Mouse (Mus musculus) MEL (cell line): ENCODE measurements around the gene Pacs1. TPM values are rescaled to one million over a fixed set of nuclear protein-coding genes. Genes with fewer than 3 reads are reported as not detected.

Experiments
- DNase-seq: peaks from one replicate; pipeline ENCODE4 v3.0.0; 2011; ENCODE audit warnings: low read depth, low spot score
- H3K27ac ChIP-seq: 2 replicates; pipeline ENCODE4 v1.5.1; 2012; ENCODE audit warnings: low read depth, mild to moderate bottlenecking, control low read depth, low read length, moderate library complexity; ENCODE audit not compliant: control insufficient read depth
- H3K27me3 ChIP-seq, 2 experiments: fragments of 150-350 bp in 1 of 2; sonication (generic) in 1 of 2; 2 replicates each; pipeline ENCODE4 v1.6.1; 2012; ENCODE audit warnings: low read length in 2 of 2, mild to moderate bottlenecking in 2 of 2, improper control_type of control experiment in 1 of 2, moderate library complexity in 1 of 2; ENCODE audit not compliant: insufficient read depth in 2 of 2, control insufficient read depth in 1 of 2
- H3K36me3 ChIP-seq, 2 experiments: 2 replicates each; pipeline ENCODE4 v1.6.1; 2012 to 2014; ENCODE audit warnings: low read length in 2 of 2, improper control_type of control experiment in 1 of 2, inconsistent platforms in 1 of 2, mild to moderate bottlenecking in 1 of 2; ENCODE audit not compliant: insufficient read depth in 2 of 2, control insufficient read depth in 1 of 2
- H3K4me1 ChIP-seq, 2 experiments: fragments of 150-350 bp in 1 of 2; sonication (generic) in 1 of 2; 2 replicates each; pipeline ENCODE4 v1.6.1; 2012; ENCODE audit warnings: low read length in 2 of 2, improper control_type of control experiment in 1 of 2, mild to moderate bottlenecking in 1 of 2; ENCODE audit not compliant: insufficient read depth in 2 of 2, control insufficient read depth in 1 of 2
- H3K4me3 ChIP-seq, 2 experiments: fragments of 150-350 bp in 1 of 2; sonication (generic) in 1 of 2; 2 replicates each; pipeline ENCODE4 v1.5.1; 2012; ENCODE audit warnings: low read depth in 2 of 2, low read length in 2 of 2, mild to moderate bottlenecking in 2 of 2, moderate library complexity in 2 of 2, control low read depth in 1 of 2, improper control_type of control experiment in 1 of 2; ENCODE audit not compliant: control insufficient read depth in 1 of 2, insufficient read depth in 1 of 2
- H3K79me2 ChIP-seq: 2 replicates; pipeline ENCODE4 v1.6.1; 2012; ENCODE audit warnings: mild to moderate bottlenecking, low read length, moderate library complexity; ENCODE audit not compliant: control insufficient read depth, poor library complexity, insufficient read depth
- H3K9ac ChIP-seq: 2 replicates; pipeline ENCODE4 v1.6.1; 2012; ENCODE audit warnings: low read depth, mild to moderate bottlenecking, control low read depth, low read length, moderate library complexity; ENCODE audit not compliant: control insufficient read depth, poor library complexity, severe bottlenecking
- H3K9me3 ChIP-seq: fragments of 150-350 bp; sonication (generic); replicated peaks from 2 replicates; pipeline ENCODE4 v1.6.1; 2012; ENCODE audit warnings: mild to moderate bottlenecking, low read length, improper control_type of control experiment, moderate library complexity; ENCODE audit not compliant: insufficient read depth
- CTCF ChIP-seq, 3 experiments: IDR thresholded peaks in 2 of 3; conservative IDR thresholded peaks in 1 of 3; 2 replicates each; pipeline ENCODE4 v1.5.1; 2011 to 2012; ENCODE audit warnings: low read length in 3 of 3, low read depth in 2 of 3, mild to moderate bottlenecking in 2 of 3, improper control_type of control experiment in 1 of 3, inconsistent platforms in 1 of 3, mixed read lengths in 1 of 3, moderate library complexity in 1 of 3; ENCODE audit not compliant: control insufficient read depth in 1 of 3, insufficient read depth in 1 of 3, poor library complexity in 1 of 3, severe bottlenecking in 1 of 3
- E2F4 ChIP-seq: IDR thresholded peaks from 2 replicates; pipeline ENCODE4 v1.6.1; 2011; ENCODE audit warnings: low read depth, low read length, improper control_type of control experiment, borderline replicate concordance
- EP300 ChIP-seq, 2 experiments: IDR thresholded peaks; 2 replicates each; pipeline ENCODE4 v1.6.1; 2011; ENCODE audit warnings: improper control_type of control experiment in 2 of 2, low read length in 2 of 2, low read depth in 1 of 2, mild to moderate bottlenecking in 1 of 2
- ETS1 ChIP-seq: IDR thresholded peaks from 2 replicates; pipeline ENCODE4 v1.6.1; 2012; ENCODE audit warnings: low read depth, mild to moderate bottlenecking, inconsistent platforms, low read length, improper control_type of control experiment, moderate library complexity
- GABPA ChIP-seq: IDR thresholded peaks from 2 replicates; pipeline ENCODE4 v1.6.1; 2012; ENCODE audit warnings: low read depth, mild to moderate bottlenecking, inconsistent platforms, low read length, improper control_type of control experiment, moderate library complexity
- GATA1 ChIP-seq: IDR thresholded peaks from 2 replicates; pipeline ENCODE4 v1.6.1; 2011; ENCODE audit warnings: low read depth, low read length, improper control_type of control experiment
- HCFC1 ChIP-seq: IDR thresholded peaks from 2 replicates; pipeline ENCODE4 v1.6.1; 2012; ENCODE audit warnings: low read depth, mild to moderate bottlenecking, inconsistent platforms, low read length, improper control_type of control experiment, moderate library complexity
- KAT2A ChIP-seq: conservative IDR thresholded peaks from 2 replicates; pipeline ENCODE4 v1.6.1; 2012; ENCODE audit warnings: low read depth, low read length, improper control_type of control experiment, inconsistent platforms
- MXI1 ChIP-seq: IDR thresholded peaks from 2 replicates; pipeline ENCODE4 v1.6.1; 2011; ENCODE audit warnings: mild to moderate bottlenecking, low read depth, low read length, improper control_type of control experiment
- MYB ChIP-seq: IDR thresholded peaks from 2 replicates; pipeline ENCODE4 v1.6.1; 2011; ENCODE audit warnings: mild to moderate bottlenecking, low read depth, low read length, improper control_type of control experiment
- MYC ChIP-seq: IDR thresholded peaks from 2 replicates; pipeline ENCODE4 v1.6.1; 2011; ENCODE audit warnings: low read depth, mild to moderate bottlenecking, low read length, improper control_type of control experiment, moderate library complexity
- NELFE ChIP-seq: IDR thresholded peaks from 2 replicates; pipeline ENCODE4 v1.6.1; 2011; ENCODE audit warnings: low read depth, low read length, improper control_type of control experiment
- NRF1 ChIP-seq: IDR thresholded peaks from 2 replicates; pipeline ENCODE4 v1.6.1; 2014; ENCODE audit warnings: low read depth, mild to moderate bottlenecking, inconsistent platforms, low read length, improper control_type of control experiment, moderate library complexity; ENCODE audit not compliant: poor library complexity, insufficient read depth, severe bottlenecking
- POLR2AphosphoS2 ChIP-seq: IDR thresholded peaks from 2 replicates; pipeline ENCODE4 v1.6.1; 2011; ENCODE audit warnings: low read length, improper control_type of control experiment
- RAD21 ChIP-seq: IDR thresholded peaks from 2 replicates; pipeline ENCODE4 v1.6.1; 2011; ENCODE audit warnings: mild to moderate bottlenecking, low read depth, low read length, improper control_type of control experiment
- RCOR1 ChIP-seq: IDR thresholded peaks from 2 replicates; pipeline ENCODE4 v1.6.1; 2012; ENCODE audit warnings: low read depth, mild to moderate bottlenecking, inconsistent platforms, low read length, improper control_type of control experiment
- SMC3 ChIP-seq: IDR thresholded peaks from 2 replicates; pipeline ENCODE4 v1.6.1; 2011; ENCODE audit warnings: low read depth, low read length, improper control_type of control experiment
- USF1 ChIP-seq: IDR thresholded peaks from 2 replicates; pipeline ENCODE4 v1.6.1; 2014; ENCODE audit warnings: low read depth, mild to moderate bottlenecking, inconsistent platforms, low read length, improper control_type of control experiment, moderate library complexity
- ZC3H11A ChIP-seq: IDR thresholded peaks from 2 replicates; pipeline ENCODE4 v1.6.1; 2012; ENCODE audit warnings: low read depth, mild to moderate bottlenecking, inconsistent platforms, low read length, improper control_type of control experiment
- ZMIZ1 ChIP-seq: IDR thresholded peaks from 2 replicates; pipeline ENCODE4 v1.6.1; 2012; ENCODE audit warnings: low read depth, mild to moderate bottlenecking, inconsistent platforms, low read length, improper control_type of control experiment, moderate library complexity
- ZNF384 ChIP-seq: IDR thresholded peaks from 2 replicates; pipeline ENCODE4 v1.6.1; 2012; ENCODE audit warnings: low read depth, mild to moderate bottlenecking, inconsistent platforms, low read length, improper control_type of control experiment
- polyA plus RNA-seq, 2 experiments: library from polyadenylated mRNA; stranded (reverse) in 1 of 2; unstranded in 1 of 2; fragments of >175 nt in 1 of 2; fragments of >200 nt in 1 of 2; gene quantifications; 2 replicates each; pipeline versions ENCODE4 v1.2.1 to v1.2.4; 2012; ENCODE audit warnings: low replicate concordance in 2 of 2, low read depth in 1 of 2; ENCODE audit not compliant: insufficient read length in 2 of 2, insufficient read depth in 1 of 2, missing spikeins in 1 of 2
- total RNA-seq: library from RNA; depleted of rRNA; stranded (reverse); fragments of 300-350 nt; gene quantifications from 2 replicates; pipeline ENCODE4 v1.2.3, GENCODE M21; 2012

Gene Pacs1
- total and polyA plus RNA-seq, 3 experiments: 5.7 to 19.9 TPM; not detected in 1

DNA sequence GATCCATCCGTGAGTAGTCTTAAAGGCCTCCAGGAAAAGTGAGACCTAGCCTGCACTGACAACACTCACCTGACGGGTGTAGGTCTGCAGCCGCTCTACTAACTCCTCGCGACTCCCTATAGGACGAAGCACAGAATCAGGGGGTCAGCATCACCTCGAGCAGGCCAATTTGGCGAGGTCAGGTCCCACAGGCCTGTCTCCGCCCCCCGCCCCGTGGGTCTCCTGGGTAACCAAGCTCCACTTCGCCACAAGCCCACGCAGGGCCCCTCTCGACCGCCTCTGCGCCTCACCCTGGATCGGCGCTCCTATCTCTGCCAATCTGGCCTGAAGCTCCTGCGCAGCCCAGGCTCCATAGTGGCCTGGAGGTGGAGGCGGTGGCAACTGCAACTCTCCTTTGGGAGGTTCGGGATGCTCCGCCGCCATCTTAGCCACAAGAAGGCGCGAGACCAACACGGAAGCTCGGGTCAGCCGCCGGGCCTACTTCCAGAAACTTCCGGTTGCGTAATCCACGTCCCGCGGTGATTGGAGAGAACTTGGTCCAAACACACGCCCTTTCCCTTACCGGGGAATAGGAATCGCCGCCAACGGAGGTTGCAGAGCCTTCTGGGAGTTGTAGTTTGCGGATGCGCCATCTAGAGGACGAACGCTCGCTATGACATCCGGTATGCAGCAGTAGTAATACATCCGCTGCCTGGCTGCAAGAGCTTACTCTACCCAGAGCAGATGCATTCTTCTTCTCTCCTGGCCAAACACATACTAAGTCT lies 22.2 kb upstream of the Pacs1 start, which contains the start of gene Sf3b2 (continued):
- peak; percentile 30; the same call in 1 of the 2 replicates for TF ChIP-seq GATA1
- no peak for TF ChIP-seq ZC3H11A
- TF ChIP-seq SMC3: no peak
- no peak for TF ChIP-seq GABPA

DNA sequence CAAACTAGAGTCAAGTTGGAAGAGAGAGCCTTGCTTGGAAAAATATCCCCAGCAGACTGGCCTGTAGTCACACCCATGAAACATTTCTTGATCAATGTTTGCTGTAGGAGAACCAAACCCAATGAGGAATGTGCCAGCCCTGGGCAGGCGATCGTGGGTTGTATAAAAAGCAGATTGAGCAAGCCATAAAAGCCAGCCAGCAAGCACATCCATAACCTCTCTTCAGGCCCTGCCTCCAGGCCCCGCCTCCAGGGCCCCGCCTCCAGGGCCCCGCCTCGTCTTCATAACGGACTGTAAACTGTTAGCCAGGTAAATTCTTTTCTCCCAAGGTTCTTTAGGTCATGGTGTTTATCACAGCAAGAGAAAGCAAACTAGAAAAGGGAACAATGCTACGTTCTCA lies 5.5 kb upstream of the Pacs1 start:
- TF ChIP-seq HCFC1 (no peak), MXI1 (no peak), NELFE (no peak), EP300 (IDR thresholded peaks at IDR 0.05; ENCODE audit: low read depth in 1 of 2, low read length in 2 of 2) (no peak), KAT2A (no peak), RCOR1 (no peak), ZNF384 (no peak), POLR2AphosphoS2 (no peak), MYB (no peak), ZMIZ1 (no peak), E2F4 (no peak), GATA1 (no peak), USF1 (no peak)
- no peak for DNase-seq
- H3K9ac ChIP-seq: no peak overlapping the region
- no peak overlapping the region for H3K4me3 ChIP-seq
- no peaks in the 10 kb centered on the region for H3K9me3 ChIP-seq
- H3K27ac ChIP-seq: no peak overlapping the region
- H3K36me3 ChIP-seq: peaks cover 4 to 23% of the 10 kb centered on the region in 2 experiments; a peak in 3 of 4 replicates
- H3K79me2 ChIP-seq: 0 out of 2 replicates have a peak, but pooled peaks cover 2% of the 10 kb centered on the region
- H3K4me1 ChIP-seq: no peaks in the 10 kb centered on the region; a peak in 1 of 4 replicates
- no peaks in the 10 kb centered on the region for H3K27me3 ChIP-seq

DNA sequence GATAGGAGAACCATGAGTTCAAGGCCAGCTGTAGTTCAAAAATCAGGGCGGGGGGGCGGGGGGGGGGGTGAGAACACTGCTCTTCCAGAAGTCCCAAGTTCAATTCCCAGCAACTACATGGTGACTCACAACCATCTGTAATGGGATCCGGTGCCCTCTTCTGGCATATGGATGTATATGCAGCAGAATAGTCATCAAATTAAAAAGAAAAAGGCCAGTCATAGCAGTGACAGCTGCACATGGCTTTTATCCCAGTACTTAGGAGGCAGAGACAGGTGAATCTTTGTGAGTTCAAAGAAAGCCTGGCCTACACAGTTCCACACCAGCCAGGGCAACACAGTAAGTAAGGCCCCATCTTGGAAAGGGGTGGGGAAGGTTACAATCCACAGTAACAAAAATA lies 4.2 kb upstream of the Pacs1 start:
- H3K4me3 ChIP-seq: no peak overlapping the region
- H3K27me3 ChIP-seq: no peaks in the 10 kb centered on the region
- H3K27ac ChIP-seq: no peak overlapping the region
- peak; percentile 56 for DNase-seq
- TF ChIP-seq MYC: no peak
- TF ChIP-seq MXI1: 0 out of 2 replicates have a peak, but pooled peaks have one; percentile 28
- no peak for TF ChIP-seq KAT2A
- peak; percentile 16 to 53 (median 31); a peak in 4 of 6 replicates for TF ChIP-seq CTCF (IDR thresholded peaks at IDR 0.05 in 2 of 3, conservative IDR thresholded peaks at IDR 0.05 in 1 of 3; ENCODE audit: control insufficient read depth in 1 of 3, insufficient read depth in 1 of 3, low read depth in 2 of 3, low read length in 3 of 3, poor library complexity in 1 of 3, severe bottlenecking in 1 of 3)
- no peak for TF ChIP-seq GABPA
- peak; percentile 29 for TF ChIP-seq RAD21
- TF ChIP-seq SMC3: peak; percentile 48
- no peak for TF ChIP-seq ETS1
- TF ChIP-seq NRF1: no peak
- TF ChIP-seq ZC3H11A: no peak
- H3K4me1 ChIP-seq: peaks cover 0 to 4% of the 10 kb centered on the region in 2 experiments; a peak in 3 of 4 replicates
- H3K79me2 ChIP-seq: peaks cover 9% of the 10 kb centered on the region
- H3K9me3 ChIP-seq: no peaks in the 10 kb centered on the region
- peaks cover 4 to 19% of the 10 kb centered on the region in 2 experiments; a peak in 3 of 4 replicates for H3K36me3 ChIP-seq
- H3K9ac ChIP-seq: no peak overlapping the region
